Mouse (Mus musculus): Measurements from ENCODE around the gene Dlk1.

DNA sequence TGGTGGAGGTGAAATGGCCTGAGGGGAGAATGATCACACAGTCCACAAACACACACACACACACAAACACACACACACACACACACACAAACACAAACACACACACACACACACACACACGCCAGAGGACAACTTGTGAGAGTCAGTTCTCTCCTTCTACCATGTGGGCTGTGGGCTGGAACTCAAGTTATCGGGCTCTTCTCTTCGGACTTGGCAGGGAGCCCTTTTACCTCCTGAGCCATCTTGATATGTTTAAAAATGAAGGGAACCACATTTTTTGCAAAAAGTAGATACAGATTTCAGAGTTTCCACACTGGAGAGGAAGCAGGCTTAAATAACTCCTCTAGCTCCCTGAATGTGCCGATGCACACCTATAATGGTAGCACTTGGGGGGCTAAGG, 22.9 kb downstream of the Dlk1 start:
- TF ChIP-seq POLR2A (IDR thresholded peaks at IDR 0.05; ENCODE audit: borderline replicate concordance, extremely low read depth, low read depth, low read length) (no peak), CTCF (IDR thresholded peaks at IDR 0.05; ENCODE audit: insufficient read depth, low read length) (no peak)
